ENCODE assay signal across 16 mouse cellular contexts in genomic region chr17:26634539-26634938, GRCm38 (mm10).
"Had no signal": no experiment of that assay in that cellular context is flagged by ENCODE, and none has a peak within 500 bp of the region (broad histone marks: within the 10 kb centered on the region; RNA-seq: fewer than 3 reads in every experiment).

No protein-coding gene starts in this region.

- H3K27ac ChIP-seq: lung, embryonic 15.5 days; macrophage; midbrain, embryonic 13.5 days; midbrain, embryonic 15.5 days; neural tube, embryonic 12.5 days; stomach, embryonic 15.5 days; stomach, postnatal 0 days had no signal

- DNase-seq: lung, adult 2 months; lung, postnatal 14 days; lung, postnatal 36 days; thymus, adult 2 months; thymus, postnatal 25 days; thymus, postnatal 4 days had no signal

- H3K9ac ChIP-seq: lung, embryonic 15.5 days; midbrain, embryonic 13.5 days; midbrain, embryonic 15.5 days; neural tube, embryonic 12.5 days; stomach, embryonic 15.5 days had no signal

- ATAC-seq: lung, postnatal 0 days; midbrain, embryonic 13.5 days; midbrain, embryonic 15.5 days had no signal

- H3K4me1 ChIP-seq: lung, embryonic 15.5 days; midbrain, embryonic 13.5 days; midbrain, embryonic 15.5 days; neural tube, embryonic 12.5 days; stomach, embryonic 15.5 days had no signal

- H3K4me3 ChIP-seq: lung, embryonic 15.5 days; midbrain, embryonic 13.5 days; midbrain, embryonic 15.5 days; neural tube, embryonic 12.5 days; stomach, embryonic 15.5 days had no signal

- H3K27me3 ChIP-seq: lung, embryonic 15.5 days; megakaryocyte, embryonic 14.5 days; midbrain, embryonic 13.5 days; midbrain, embryonic 15.5 days; neural tube, embryonic 12.5 days; stomach, embryonic 15.5 days had no signal

- H3K9me3 ChIP-seq: lung, embryonic 15.5 days; megakaryocyte, embryonic 14.5 days; midbrain, embryonic 13.5 days; midbrain, embryonic 15.5 days; neural tube, embryonic 12.5 days; stomach, embryonic 15.5 days had no signal

- H3K4me2 ChIP-seq: lung, embryonic 15.5 days; midbrain, embryonic 11.5 days; midbrain, embryonic 13.5 days; midbrain, embryonic 15.5 days; neural tube, embryonic 12.5 days; stomach, embryonic 15.5 days had no signal
